Mouse (Mus musculus) inflammation-experienced regulatory T-cells, adult 6 months (primary cell): ENCODE measurements around the gene Gldc. TPM values are rescaled to one million over a fixed set of nuclear protein-coding genes. Genes with fewer than 3 reads are reported as not detected.
"Not testable (repeated sequence)": the region's sequence is repeated elsewhere in the genome, so short reads cannot be mapped to it uniquely, and the experiment has no call there.

Experiments used
- ATAC-seq: one replicate; pipeline ENCODE4 v1.8.0; 2017
- polyA plus RNA-seq, 3 experiments: library from polyadenylated mRNA; unstranded; fragments of 100-300 nt; shearing (Covaris generic); gene quantifications; one replicate each; pipeline ENCODE4 v1.2.1; 2017

Gene Gldc
- under 1 TPM in 2 of 3 experiments, not detected in 1; 0.39 to 0.44 TPM for polyA plus RNA-seq

DNA sequence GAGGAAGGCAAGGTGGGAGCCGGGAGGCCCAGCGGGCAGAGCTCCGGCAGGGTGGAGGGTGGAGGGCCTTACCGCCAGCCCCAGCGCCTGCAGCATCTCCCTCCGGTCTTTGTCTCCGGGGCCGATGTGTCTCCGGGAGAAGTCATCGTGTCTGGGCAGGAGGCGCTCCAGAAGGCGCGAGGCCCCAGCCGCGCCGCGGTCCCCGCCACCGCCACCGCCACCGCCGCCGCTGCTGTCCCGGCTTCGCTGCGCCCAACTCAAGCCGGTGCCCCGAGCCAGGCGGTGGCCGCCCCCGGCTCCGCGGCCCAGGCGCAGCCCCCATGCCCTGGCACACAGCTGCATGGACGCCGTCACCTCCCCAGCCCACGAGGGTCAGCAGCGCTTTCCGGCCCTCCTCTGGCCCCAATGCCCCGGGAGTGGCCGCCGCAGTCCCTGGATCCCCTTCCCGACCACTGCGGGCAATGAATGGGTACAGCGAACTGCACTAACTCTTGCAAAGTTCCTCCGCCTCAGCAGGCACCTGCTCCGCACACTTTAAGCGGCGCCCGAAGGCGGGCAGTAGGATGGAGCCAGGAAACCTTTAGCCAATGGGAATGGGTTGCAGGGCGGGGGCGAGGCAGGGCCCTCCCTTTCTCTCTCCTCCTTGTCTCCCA lies at the start of gene Gldc:
Gene Gldc (minus strand): TSS at position 511 of the 653 bp plus-strand sequence.
- no peak for ATAC-seq

DNA sequence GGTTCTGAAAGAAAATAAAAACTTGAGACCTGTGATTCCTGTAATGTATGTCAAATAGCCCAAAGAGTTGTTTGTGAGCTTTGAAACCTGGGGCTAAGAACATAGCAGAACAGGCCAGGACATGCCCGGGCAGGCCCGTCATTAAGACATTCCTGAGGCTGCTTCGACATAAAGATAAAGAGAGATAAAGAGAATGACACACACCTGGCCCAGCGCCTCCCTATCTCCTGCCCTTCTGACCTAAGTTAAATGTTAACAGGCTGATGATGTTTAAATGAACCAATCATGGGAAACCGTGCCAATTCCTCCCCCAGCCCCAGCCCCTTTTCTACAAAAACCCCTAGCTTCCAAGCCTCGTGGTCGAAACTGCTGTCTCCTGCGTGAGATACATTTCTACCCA lies 47.4 kb upstream of the Gldc start:
- not testable (repeated sequence) for ATAC-seq

DNA sequence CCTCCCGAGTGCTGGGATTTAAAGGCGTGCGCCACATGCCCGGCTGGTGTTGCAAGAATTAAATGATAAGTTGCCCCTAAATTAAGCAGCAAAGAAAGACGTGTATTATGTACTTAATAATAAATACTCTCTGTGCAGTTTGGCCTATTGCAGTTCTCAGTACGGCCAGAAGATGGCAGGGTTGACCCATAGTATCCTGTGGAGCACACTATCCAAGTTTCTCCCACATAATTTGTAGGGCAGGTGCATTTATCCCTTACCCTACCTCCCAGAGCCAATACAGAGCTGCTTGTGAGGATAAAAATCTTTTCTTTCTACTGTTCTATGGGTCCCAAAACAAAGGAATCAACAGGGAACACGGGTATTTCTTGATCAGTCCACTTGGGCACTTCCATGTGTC lies 42.1 kb upstream of the Gldc start:
- ATAC-seq, result no peak

DNA sequence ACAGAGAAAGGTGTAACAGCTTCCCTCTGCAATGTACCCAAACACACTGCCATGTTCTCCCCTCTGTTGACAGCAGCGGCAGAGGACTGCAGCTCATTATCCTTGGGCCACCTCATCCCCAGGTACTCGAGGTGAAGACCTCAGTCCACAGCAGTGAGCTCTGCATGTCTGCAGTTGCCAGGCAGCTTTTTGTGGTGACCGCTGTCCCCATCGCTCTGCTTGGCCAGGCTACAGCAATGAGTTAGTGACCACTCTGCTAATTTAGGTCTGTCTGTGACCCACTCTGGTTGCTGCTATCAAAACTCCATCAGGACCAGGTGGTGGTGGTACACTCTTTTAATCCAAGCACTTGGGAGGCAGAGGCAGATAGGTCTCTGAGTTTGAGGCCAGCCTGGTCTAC lies 41.0 kb upstream of the Gldc start:
- no peak for ATAC-seq

DNA sequence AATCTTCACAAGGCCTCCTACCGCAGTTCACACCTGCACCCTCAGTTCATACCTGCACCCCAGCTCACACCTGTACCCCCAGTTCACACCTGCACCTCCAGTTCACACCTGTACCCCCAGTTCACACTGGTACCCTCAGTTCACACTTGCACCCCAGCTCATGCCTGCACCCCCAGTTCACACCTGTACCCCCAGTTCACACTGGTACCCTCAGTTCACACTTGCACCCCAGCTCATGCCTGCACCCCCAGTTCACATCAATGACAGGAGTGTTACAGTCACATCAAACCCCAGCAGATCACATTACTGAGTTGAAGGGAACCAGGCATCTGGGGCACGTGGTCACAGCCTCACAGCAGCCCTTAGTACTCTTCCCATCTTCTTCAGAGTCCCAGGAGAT lies 40.5 kb upstream of the Gldc start:
- not testable (repeated sequence) for ATAC-seq

DNA sequence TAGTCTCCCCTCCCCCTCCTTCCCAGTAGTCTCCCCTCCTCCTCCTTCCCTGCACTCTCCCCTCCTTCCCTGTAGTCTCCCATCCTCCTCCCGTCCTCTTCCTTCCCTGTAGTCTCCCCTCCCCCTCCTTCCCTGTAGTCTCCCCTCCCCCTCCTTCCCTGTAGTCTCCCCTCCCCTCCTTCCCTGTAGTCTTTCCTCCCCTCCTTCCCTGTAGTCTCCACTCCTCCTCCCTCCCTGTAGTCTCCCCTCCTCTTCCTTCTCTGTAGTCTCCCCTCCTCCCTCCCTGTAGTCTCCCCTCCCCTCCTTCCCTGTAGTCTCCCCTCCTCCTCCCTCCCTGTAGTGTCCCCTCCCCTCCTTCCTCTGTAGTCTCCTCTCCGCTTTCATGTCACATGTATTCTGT lies 38.8 kb upstream of the Gldc start:
- ATAC-seq, result no peak

DNA sequence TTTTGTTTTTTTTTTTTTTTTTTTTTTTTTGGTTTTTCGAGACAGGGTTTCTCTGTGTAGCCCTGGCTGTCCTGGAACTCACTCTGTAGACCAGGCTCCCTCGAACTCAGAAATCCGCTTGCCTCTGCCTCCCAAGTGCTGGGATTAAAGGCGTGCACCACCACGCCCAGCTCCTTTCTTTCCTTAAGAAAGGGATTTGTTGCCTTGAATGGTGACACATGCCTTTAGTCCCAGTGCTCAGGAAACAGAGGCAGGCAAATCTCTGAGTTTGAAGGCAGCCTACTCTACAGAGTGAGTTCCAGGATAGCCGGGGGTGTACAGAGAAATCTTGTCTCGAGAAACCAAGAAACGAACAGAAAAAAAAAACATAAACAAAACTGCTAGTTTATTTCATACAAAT lies 33.8 kb upstream of the Gldc start:
- ATAC-seq, result not testable (repeated sequence)

DNA sequence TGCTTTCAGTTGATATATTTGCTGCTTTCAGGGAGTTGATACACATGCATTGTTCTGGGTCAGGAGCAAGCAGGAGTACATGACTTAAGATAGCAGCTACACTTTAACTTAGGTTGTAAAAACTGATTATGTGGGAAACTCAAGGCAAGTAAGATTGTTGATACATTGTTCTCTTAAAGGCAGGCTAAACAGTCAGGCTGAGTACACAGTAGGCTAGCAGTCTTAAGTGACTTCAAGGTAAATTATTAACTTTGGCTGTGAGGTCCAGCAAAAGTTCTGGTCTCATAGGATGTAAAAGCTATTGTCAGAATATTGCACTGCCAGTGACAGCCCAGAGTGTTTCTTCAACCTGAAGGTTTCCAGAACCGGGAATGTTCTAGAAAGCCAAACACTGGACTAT lies 31.8 kb upstream of the Gldc start:
- no peak for ATAC-seq

DNA sequence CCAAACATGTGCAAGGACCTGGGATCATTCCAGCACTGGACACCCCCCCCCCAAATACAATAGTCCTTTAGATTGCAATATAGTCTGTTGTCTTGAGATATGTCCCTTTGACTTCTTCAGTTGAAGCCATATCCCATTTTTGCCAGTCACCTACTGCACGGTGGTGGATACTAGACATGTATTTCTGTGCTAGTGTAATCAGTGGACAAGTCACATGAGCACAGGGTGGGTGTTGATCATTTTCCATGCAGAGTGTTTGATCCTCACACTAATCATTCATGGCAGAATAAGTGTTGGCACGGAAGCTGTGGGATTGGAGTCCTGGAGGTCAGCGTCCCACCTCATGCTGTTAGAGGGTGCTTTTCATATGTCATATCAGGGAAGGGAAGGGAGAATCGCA lies 30.6 kb upstream of the Gldc start:
- ATAC-seq, result no peak

DNA sequence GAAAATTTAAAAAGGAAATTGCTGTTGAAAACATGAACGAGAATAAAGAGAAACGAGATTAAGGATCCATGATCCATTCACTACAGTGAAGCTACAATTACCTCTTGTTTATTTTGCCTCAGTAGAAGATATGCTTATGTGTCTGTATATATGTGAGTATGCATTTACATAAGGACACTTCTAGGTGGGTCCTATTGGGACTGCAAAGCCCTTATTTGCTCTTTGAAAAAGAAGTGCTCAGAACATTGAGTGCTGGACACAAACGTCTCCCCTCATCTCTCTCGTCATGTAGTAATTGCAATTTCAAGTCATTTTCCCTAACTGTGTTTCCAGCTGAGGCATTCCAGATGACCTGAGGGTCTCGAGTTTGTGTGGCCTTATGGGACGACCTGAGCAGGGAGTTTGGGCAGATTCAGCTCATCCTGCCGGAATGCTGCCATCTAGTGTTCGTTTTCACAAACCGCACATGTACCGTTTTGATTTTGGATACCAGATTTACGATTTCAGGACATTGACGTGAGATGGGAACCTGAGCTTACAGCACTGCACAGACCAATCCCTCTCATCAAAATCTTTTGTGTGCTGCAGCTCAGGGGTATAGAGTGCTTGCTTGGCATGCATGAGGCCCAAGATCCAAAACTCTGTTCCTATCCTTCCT lies 30.1 kb upstream of the Gldc start:
- no peak for ATAC-seq

DNA sequence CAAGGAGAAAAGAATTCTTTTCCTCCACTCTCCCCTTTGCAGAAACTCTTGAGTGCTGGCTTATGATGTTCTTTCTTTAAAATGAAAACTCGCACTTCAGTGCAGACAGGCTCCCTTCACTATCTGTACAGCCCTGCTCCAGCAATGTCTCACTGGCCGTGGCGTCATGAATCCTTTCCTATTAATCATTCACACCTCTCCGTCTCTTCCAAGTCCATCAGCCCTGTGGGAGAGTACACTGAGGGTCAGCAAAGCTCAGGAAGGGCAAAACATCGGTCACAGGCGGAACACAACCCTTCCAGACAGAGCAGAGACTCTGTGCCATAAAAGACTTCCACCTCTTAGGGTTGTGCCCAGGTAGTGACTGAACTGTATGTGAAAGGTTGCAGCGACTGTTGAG lies 26.9 kb upstream of the Gldc start:
- ATAC-seq, result no peak

DNA sequence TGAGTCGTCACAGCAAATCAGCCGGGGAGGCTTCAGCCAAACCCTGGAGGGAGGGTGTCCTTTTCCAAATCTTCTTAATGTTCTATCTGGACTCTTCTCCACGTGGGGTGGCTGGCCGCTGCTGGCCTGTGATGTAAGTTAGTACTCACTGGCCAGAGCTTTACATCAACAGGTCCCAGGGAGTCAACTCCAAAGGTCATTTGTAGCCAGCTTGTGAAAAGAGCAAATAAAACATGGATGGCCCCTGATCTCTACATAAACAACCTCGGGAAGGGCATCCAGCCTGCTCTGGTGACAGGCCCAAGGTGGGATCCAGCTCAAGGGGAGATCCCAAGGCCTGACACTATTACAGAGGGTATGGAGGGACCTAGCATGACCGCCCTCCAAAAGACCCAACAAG lies 19.8 kb upstream of the Gldc start:
- ATAC-seq, result no peak

DNA sequence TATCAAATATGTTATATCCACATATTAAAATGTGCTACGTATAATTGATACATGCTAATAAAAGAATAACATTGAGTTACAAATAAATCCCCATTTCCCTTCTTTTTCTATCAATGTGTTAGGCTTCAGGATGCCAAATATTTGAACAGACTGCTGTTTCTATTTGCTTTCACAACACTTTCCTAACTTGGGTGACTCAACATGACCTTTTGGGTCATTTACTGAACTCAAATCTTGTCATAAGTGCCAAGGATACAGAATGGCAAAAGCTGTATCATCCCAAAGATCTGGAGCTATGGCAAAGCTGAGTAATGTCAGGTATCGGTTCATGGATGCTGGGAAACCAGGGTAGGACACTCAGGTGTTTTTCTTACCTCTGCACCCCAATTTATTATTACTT lies 12.0 kb upstream of the Gldc start:
- ATAC-seq, result no peak

DNA sequence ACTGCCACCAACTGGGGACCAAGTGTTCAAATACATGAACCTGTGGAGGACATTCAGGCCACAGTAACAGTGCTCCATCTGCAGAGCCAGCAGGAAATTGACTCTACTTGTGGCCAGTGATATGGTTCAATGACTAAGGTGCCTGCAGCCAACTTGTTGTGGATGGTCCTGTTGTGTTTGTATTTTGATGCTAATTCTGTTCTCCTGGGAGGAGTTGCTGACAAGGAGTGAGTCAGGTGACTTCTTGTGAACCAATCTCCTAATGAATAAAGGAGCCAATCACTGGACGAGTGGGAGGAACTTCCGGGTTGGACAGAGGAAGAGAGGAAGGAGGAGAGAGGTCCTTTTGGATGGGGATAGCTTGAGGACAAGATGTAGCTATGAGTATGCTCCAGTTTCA lies 10.3 kb upstream of the Gldc start:
- ATAC-seq, result no peak

DNA sequence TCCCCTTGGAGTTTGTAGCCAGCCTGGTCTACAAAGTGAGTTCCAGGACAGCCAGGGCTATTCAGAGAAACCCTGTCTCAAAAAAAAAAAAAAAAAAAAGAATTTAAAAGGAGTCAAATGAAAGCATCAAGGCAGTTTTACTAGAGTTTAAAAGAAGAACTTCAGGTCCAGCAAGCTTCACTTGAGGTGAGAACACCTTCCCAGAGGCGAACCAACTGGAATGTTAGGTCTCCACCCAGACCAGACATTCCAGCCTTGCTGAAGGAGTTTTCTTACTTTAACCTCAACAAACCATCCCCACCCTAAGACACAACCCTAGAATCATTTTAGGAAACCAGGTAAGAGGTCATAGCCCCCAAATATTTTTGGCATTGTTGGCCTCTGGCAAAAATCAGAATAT lies 4.8 kb upstream of the Gldc start:
- ATAC-seq, result no peak

DNA sequence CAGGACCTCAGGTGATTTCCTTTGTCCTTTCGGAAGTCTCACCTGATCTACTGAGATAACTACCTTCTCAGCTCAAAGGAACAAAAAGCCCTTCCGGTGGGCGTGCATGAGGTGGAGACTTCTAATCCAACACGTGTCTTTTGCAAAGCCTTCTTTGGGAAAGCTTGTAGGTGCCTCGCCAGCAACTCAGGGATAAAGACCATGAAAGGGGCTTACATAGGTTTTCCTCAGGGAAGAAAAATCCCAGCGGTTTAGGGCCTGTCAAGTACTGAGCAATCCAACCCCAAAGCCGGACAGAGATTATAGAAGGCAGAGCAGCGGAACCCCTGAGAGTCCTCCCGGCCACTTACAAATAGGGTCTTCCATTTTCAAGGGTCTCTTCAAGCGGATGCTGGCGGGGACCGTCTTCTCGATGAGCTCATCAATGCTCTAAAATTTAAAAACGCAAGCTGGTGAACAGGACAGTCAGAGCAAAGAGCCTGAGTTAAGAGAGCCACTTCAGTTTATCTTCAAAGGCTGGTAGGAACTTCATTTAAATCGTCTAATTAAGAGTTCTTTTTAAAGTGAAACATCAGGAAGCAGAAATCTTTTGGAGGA lies 1.1 kb downstream of the Gldc start:
- ATAC-seq, result no peak

DNA sequence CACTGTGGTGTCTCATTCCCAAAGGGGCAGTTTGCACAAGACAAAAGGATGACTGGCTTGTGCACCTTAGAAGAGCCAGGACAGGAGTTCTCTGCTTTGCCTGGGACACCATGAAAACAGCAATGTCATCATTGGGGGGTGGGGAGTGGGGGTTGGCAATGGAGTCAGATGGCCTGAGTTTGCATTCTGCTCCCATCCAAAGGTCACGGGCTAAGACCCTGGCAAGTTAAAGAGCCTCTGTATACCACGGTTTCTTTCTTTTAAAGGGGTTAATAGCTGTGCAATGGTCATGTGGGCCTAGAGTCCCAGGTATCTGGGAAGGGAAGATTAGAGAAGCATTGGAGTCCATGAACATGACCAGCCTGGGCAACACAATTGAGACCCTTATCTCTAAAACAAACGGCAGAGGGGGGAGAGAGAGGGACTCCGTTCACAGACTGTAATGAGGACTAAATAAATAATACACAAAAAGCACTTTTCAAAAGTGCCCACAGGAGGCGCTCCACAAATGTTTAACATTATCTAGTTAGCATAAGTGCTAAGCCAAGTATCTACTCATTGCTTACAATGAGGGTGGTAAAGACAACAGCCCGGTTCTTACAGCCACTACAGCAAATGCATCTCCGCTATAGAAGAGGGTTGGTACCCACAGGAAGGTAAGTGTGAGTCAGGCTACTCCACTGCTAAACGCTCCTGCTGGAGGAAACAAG lies 3.7 kb downstream of the Gldc start:
- ATAC-seq, result no peak

DNA sequence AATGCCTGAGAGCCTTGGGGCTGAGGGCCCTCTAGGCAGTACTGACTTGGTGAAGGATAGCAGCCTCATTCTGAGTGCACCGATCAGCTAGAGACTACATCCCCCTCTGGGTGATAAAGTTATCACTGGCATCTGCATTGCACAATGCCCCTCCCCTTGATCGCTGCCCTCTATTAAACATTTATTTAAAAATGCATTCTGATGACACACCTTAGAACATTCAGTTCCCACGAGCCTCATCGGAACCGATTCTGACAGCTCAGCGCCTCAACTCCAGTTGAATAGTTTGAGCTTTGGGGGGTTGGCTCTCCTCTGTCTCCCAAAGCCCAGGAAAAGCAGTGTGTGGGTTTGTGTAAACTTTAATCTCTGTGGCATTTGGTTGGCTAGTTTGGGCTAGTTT lies 4.9 kb downstream of the Gldc start:
- no peak for ATAC-seq

DNA sequence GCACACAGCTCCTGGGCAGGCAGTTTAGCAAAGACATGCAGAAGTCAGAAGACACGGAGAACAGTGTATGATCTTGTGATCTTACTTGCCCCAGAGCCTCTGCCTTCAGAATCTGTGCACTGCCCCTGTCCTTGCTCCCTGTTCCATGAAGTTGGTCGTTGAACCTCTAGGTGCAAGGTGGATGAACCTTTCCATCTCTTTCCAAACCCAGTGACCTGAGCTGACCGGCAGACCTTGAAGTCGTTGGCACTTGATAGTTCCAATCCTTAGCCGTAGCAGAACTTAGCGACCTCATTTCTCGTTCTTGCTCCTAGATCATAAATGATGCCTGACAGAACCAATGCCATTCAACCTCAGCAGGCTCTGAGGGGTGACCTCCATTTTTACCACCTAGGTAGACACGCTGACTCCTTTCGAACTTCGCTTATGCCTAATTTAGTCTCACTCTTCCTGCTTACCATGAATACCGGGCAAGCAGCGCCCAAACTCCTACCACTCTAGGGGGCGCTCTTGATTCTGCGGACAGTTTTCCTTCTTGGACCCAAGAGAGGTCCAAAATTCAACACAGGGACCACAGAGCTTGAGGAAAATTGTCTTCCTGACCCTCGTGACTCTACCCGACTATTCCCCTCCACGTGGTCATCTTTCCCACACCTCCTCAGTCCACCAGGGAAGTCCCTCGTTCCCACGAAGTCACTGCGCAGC lies 8.3 kb downstream of the Gldc start:
- no peak for ATAC-seq

DNA sequence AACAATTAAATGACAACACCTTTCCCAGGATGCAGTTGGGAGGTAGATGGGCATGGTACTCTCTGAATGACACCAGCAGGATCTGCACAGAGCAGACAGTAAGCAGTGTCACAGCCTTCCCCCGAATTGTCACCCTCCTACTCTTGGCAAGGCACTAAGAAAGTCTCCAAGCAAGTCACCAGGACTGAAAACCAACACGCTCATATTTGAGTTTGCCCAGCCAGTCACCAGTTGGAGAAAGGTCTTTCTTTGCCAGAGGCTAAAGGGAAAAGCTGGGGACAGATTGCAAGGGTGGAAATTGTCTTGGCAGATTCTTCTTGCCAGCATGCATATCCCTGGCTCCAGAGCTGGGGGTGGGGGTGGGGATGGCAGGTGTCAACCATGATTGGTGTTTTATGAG lies 11.0 kb downstream of the Gldc start:
- no peak for ATAC-seq

DNA sequence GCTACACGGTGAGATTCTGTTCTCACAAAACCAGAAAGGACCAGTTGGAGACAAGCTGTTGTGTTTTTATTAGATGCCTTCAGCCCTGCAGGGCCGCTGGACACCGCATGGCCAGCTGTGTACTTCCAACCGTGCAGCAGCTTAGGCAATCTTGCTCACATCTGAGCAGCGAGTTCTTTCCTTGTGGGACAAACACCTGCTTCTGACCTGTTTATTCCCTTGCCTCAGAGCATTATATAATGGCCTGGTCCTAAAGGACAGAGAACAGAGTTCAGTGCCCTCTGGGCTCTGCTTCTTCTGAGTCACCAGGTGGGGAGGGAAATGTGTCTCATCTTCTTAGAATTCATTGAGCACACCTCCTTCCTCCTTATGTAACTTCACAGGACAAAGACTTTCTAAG lies 12.4 kb downstream of the Gldc start:
- ATAC-seq, result no peak

DNA sequence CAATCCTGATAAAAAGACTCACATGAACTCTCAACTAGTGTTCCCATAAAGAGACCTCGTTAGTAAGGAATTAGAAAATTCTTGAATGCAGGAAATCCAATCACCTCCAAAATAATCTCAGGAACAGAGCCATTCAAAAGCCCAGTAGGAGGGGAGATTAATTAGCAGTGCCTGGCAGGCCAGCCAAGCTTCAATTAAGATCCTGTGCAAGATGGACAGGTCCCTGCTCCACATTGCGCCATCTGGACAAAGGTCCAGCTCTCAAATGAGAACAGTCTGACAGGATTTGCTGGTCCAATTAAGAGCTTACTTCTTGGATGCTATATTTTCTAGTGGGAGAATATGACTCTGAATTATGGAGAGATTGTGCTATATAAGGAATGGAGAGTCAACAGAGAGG lies 15.2 kb downstream of the Gldc start:
- ATAC-seq, result no peak

DNA sequence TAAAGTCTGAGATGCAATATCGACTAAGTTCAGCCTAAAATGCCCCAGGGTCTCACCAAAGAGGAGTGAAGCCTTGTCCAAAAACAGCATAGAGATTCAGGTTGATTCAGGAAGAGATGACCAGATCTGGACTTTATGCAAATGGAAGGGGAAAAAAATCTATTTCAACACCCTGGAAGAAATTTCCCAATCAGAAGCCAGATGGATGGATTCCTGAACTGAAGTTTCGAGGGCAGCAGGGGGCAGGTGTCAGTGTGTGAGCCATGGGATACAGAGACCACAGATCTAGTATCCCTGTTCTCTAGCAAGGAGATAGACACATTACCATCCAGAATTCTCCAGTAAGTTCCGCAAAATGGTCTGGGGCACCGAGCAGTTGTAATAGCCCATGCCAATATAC lies 17.0 kb downstream of the Gldc start:
- ATAC-seq, result no peak
